Mouse (Mus musculus) stomach, embryonic 16.5 days (tissue): Measurements from ENCODE around the gene Map3k3. TPM values are rescaled to one million over a fixed set of nuclear protein-coding genes. Genes with fewer than 3 reads are reported as not detected.
"Not testable (repeated sequence)": the region's sequence is repeated elsewhere in the genome, so short reads cannot be mapped to it uniquely, and the experiment has no call there.

Experiments
- ATAC-seq: fragments of 200-750 bp; cut with Nextera tagmentation; 2 replicates; pipeline ENCODE4 v1.8.0; 2017; ENCODE audit warnings: moderate number of reproducible peaks, moderate TSS enrichment; ENCODE audit not compliant: insufficient read depth, low FRiP score
- H3K27ac ChIP-seq: fragments of 300-500 bp; sonication (generic); 2 replicates; pipeline ENCODE4 v1.5.1; 2014; ENCODE audit warnings: low read length
- H3K27me3 ChIP-seq: fragments of 300-500 bp; sonication (generic); 2 replicates; pipeline ENCODE4 v1.6.1; 2014; ENCODE audit warnings: low read length, control low read depth, mixed read lengths; ENCODE audit not compliant: control insufficient read depth, insufficient read depth
- H3K36me3 ChIP-seq: fragments of 300-500 bp; sonication (generic); 2 replicates; pipeline ENCODE4 v1.6.1; 2014; ENCODE audit warnings: low read length; ENCODE audit not compliant: control insufficient read depth, insufficient read depth
- H3K4me1 ChIP-seq: fragments of 300-500 bp; sonication (generic); 2 replicates; pipeline ENCODE4 v1.6.1; 2014; ENCODE audit warnings: low read length, control low read depth, mixed read lengths; ENCODE audit not compliant: control insufficient read depth, insufficient read depth
- H3K4me2 ChIP-seq: fragments of 300-500 bp; sonication (generic); 2 replicates; pipeline ENCODE4 v1.6.1; 2014; ENCODE audit warnings: low read depth, low read length, mixed read lengths
- H3K4me3 ChIP-seq: fragments of 300-500 bp; sonication (generic); replicated peaks from 2 replicates; pipeline ENCODE4 v1.5.1; 2014; ENCODE audit warnings: mild to moderate bottlenecking, low read length
- H3K9ac ChIP-seq: fragments of 300-500 bp; sonication (generic); 2 replicates; pipeline ENCODE4 v1.6.1; 2014; ENCODE audit warnings: low read length
- H3K9me3 ChIP-seq: fragments of 300-500 bp; sonication (generic); replicated peaks from 2 replicates; pipeline ENCODE4 v1.6.1; 2016; ENCODE audit warnings: low read length, control low read depth; ENCODE audit not compliant: control insufficient read depth
- WGBS: fragments of 180-500 bp; shearing (Covaris S2); extraction: QIAGEN DNeasy Blood & Tissue Kit; methylation state at CpG from one replicate; pipeline ENCODE4 v1.1.7; 2014; 5-methylcytosine and 5-hydroxymethylcytosine counted together
- polyA plus RNA-seq: library from polyadenylated mRNA; unstranded; fragments of >200 nt; fragmentation: Nextera tagmentation; extraction: Ambion mirVana; gene quantifications from 2 replicates; pipeline ENCODE4 v1.2.1, GENCODE M21; 2015

Gene Map3k3
- polyA plus RNA-seq, 1 experiment from 2014 or later: 8.1 TPM

GRCm38 (mm10) chr11:106122736-106123135 is 38.3 kb downstream of the Map3k3 start:
- 72% methylated on average over 3 of the region's 3 CpGs for WGBS
- no peaks in the 10 kb centered on the region for H3K36me3 ChIP-seq
- H3K27ac ChIP-seq: peak overlapping the region; percentile 34; the same call in 1 of the 2 replicates
- no peak for ATAC-seq
- no peak overlapping the region for H3K9ac ChIP-seq
- H3K4me3 ChIP-seq: no peak overlapping the region
- H3K27me3 ChIP-seq: no peaks in the 10 kb centered on the region
- no peaks in the 10 kb centered on the region for H3K9me3 ChIP-seq
- no peak overlapping the region for H3K4me2 ChIP-seq
- no peaks in the 10 kb centered on the region for H3K4me1 ChIP-seq

GRCm38 (mm10) chr11:106124784-106125183 is 40.4 kb downstream of the Map3k3 start:
- WGBS: 67% methylated on average over 4 of the region's 4 CpGs
- H3K9ac ChIP-seq: no peak overlapping the region
- no peaks in the 10 kb centered on the region for H3K4me1 ChIP-seq
- no peak overlapping the region for H3K4me3 ChIP-seq
- no peaks in the 10 kb centered on the region for H3K27me3 ChIP-seq
- H3K4me2 ChIP-seq: no peak overlapping the region
- no peaks in the 10 kb centered on the region for H3K9me3 ChIP-seq
- no peak for ATAC-seq
- H3K36me3 ChIP-seq: no peaks in the 10 kb centered on the region
- no peak overlapping the region for H3K27ac ChIP-seq

- no peak for ATAC-seq
- Histone ChIP-seq H3K27ac (no peak overlapping the region), H3K4me1 (no peaks in the 10 kb centered on the region), H3K4me3 (no peak overlapping the region), H3K36me3 (no peaks in the 10 kb centered on the region), H3K9me3 (no peaks in the 10 kb centered on the region), H3K4me2 (no peak overlapping the region), H3K27me3 (no peaks in the 10 kb centered on the region), H3K9ac (no peak overlapping the region)
- 57% methylated on average over 1 of the region's 1 CpGs for WGBS
Observed at GRCm38 (mm10) chr11:106125827-106126226, 41.4 kb downstream of the Map3k3 start.

- not testable (repeated sequence) for H3K27ac ChIP-seq, H3K27me3 ChIP-seq, H3K36me3 ChIP-seq, H3K9me3 ChIP-seq, H3K4me2 ChIP-seq, H3K4me3 ChIP-seq, H3K9ac ChIP-seq, ATAC-seq, H3K4me1 ChIP-seq
- WGBS: 91% methylated on average over 4 of the region's 6 CpGs
Observed at GRCm38 (mm10) chr11:106126727-106127373, 42.4 kb downstream of the Map3k3 start.

GRCm38 (mm10) chr11:106129477-106129876 is 45.1 kb downstream of the Map3k3 start:
- no peaks in the 10 kb centered on the region for H3K36me3 ChIP-seq

GRCm38 (mm10) chr11:106132516-106132915 is 48.1 kb downstream of the Map3k3 start:
- peaks cover 4% of the 10 kb centered on the region; the same call in 1 of the 2 replicates for H3K4me1 ChIP-seq
- no peak overlapping the region for H3K4me2 ChIP-seq
- H3K4me3 ChIP-seq: no peak overlapping the region
- H3K27ac ChIP-seq: no peak overlapping the region
- no peak for ATAC-seq
- H3K36me3 ChIP-seq: no peaks in the 10 kb centered on the region
- no peaks in the 10 kb centered on the region for H3K9me3 ChIP-seq
- H3K27me3 ChIP-seq: no peaks in the 10 kb centered on the region
- no peak overlapping the region for H3K9ac ChIP-seq
- 93% methylated on average over 5 of the region's 5 CpGs for WGBS

More at GRCm38 (mm10) chr11:106129477-106129876, 45.1 kb downstream of the Map3k3 start:
- H3K4me3 ChIP-seq: no peak overlapping the region
- H3K27me3 ChIP-seq: no peaks in the 10 kb centered on the region
- no peak for ATAC-seq
- H3K9ac ChIP-seq: no peak overlapping the region
- H3K4me2 ChIP-seq: no peak overlapping the region
- no peaks in the 10 kb centered on the region for H3K4me1 ChIP-seq
- WGBS: 84% methylated on average over 1 of the region's 1 CpGs
- no peak overlapping the region for H3K27ac ChIP-seq
- H3K9me3 ChIP-seq: no peaks in the 10 kb centered on the region

- peak overlapping the region; percentile 4; the same call in 1 of the 2 replicates for H3K4me3 ChIP-seq
- H3K4me1 ChIP-seq: peaks cover 4% of the 10 kb centered on the region; the same call in 1 of the 2 replicates
- peak overlapping the region; percentile 33; the same call in 1 of the 2 replicates for H3K4me2 ChIP-seq
- peak overlapping the region; percentile 43 for H3K9ac ChIP-seq
- no peaks in the 10 kb centered on the region for H3K27me3 ChIP-seq
- peak overlapping the region; percentile 83 for H3K27ac ChIP-seq
- 40% methylated on average over 8 of the region's 8 CpGs for WGBS
- peak; percentile 83; the same call in 1 of the 2 replicates for ATAC-seq
- H3K36me3 ChIP-seq: no peaks in the 10 kb centered on the region
- H3K9me3 ChIP-seq: no peaks in the 10 kb centered on the region
Observed at GRCm38 (mm10) chr11:106134580-106135528, 50.4 kb downstream of the Map3k3 start.

- WGBS: 74% methylated on average over 3 of the region's 3 CpGs
- no peak for ATAC-seq
- Histone ChIP-seq H3K27ac (no peak overlapping the region), H3K9me3 (no peaks in the 10 kb centered on the region), H3K9ac (no peak overlapping the region), H3K4me3 (no peak overlapping the region), H3K36me3 (peaks cover 28% of the 10 kb centered on the region), H3K4me1 (no peaks in the 10 kb centered on the region), H3K27me3 (no peaks in the 10 kb centered on the region), H3K4me2 (no peak overlapping the region)
Observed at GRCm38 (mm10) chr11:106151219-106151618, 66.8 kb downstream of the Map3k3 start.

GRCm38 (mm10) chr11:106152132-106152531 is 67.7 kb downstream of the Map3k3 start:
- WGBS: 82% methylated on average over 8 of the region's 8 CpGs
- ATAC-seq: no peak
- H3K4me2 ChIP-seq: no peak overlapping the region
- peaks cover 32% of the 10 kb centered on the region for H3K36me3 ChIP-seq
- H3K27me3 ChIP-seq: no peaks in the 10 kb centered on the region
- H3K9me3 ChIP-seq: no peaks in the 10 kb centered on the region
- H3K4me3 ChIP-seq: no peak overlapping the region
- no peak overlapping the region for H3K27ac ChIP-seq
- no peak overlapping the region for H3K9ac ChIP-seq
- no peaks in the 10 kb centered on the region for H3K4me1 ChIP-seq
